Mouse (Mus musculus) ovary, adult 18-20 months (tissue): Measurements from ENCODE around the gene Bmpr1a.

Source experiments
- DNase-seq: peaks from one replicate; pipeline ENCODE4 v3.0.0; 2022; ENCODE audit warnings: low spot score, mixed read lengths

The Bmpr1a gene

GRCm38 (mm10) chr14:34505309-34505708 lies 2.2 kb upstream of the Bmpr1a start:
- no peak for DNase-seq

DNA sequence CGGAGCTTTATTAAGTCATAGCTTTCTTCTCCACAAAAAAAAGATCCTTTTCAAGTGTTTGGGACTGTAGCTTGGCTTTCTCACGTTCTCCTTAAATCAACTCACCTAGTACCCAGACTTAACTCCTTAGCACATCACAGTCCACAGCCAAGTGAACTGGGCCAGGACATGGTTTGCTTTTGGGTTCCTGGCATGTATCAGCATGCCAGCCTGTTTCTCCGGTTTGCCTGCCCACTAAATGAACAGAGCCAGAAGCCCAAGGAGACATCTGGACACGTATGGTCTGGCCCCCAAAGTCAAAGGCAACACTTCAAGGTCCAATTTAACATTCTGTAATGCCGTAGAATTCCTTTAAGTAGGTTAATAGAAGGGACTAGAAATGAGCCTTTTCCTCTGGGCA lies 1.2 kb upstream of the Bmpr1a start:
- no peak for DNase-seq

DNA sequence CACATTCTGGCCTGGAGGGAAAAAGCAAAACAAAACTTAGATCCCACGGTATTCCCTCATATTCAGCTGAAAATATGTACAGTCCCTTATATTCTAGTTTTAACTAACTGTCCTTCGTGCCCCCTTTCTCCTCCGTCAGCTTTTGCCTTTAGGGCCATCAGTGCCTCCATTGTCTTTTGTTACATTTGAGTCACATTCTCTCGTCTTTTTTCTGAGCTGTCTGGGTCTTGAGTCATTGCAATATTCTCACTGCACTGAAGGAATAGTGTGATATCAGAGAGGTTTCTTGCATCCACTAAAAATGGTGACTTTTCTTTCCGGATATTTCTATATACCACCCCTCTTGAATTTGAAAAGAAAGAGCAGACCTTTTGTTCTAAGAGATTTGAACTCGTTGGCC lies 618 bp upstream of the Bmpr1a start:
- DNase-seq: no peak

DNA sequence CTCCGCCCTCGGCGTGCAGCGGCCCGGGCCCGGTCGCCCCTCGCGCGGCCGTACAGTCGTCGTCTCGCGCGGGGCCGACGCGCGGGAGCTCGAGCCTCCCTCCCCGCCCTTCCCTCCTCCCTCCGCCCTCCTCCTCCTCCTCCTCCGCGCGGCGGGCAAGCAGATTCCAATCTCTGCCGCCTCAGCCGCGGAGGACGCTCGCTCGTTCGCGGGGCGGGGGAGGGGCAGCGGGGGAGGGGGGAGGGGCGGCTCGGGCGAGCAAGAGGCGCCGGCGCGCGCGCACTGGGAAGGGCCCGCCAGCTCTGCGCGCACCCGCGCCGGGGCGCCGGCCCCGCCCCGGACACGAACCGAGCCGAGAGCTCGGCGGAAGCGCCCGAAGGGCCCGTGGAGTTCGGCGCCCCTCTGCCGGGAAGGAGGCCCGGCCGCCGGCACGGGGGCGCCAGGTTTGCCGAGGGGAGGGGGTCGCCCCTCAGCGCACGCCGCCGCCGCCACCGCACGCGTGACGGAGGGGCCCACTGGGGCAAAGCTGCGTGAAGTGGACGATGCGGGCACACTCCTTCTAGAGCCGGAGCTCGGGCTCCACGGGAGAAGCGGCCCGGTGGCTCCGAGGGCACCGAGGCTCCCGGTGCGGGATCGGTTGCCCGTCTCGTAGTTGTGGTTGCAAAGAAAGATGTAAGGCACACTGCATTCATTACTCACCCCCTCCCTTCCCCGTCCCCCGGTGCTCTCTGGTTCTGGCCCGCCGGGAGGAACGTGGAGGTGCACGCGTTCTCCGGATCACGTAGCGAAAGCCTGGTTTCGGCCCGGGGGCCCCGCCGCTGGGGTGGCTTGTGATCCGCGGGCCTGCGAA lies 441 bp downstream of the Bmpr1a start:
- DNase-seq: peak; percentile 83

GRCm38 (mm10) chr14:34501804-34502474 lies 1.2 kb downstream of the Bmpr1a start:
- peak; percentile 19 for DNase-seq

DNA sequence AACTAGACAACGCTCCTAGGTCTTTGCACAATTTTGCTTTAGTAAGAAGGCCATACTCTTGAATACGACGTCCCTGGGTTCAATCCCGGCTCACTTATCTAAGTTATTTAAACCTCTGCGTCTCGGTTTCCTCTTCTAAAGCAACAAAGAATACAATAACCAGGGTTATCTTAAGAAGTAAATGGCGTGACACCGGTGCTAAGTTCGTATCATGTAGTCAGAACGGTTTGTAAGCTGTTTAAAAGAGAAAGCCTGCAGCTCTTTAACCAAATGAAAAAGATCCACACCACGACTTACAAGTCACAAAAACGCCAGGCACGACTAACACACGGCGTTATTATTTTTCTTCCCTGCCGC lies 1.7 kb downstream of the Bmpr1a start:
- DNase-seq: no peak

DNA sequence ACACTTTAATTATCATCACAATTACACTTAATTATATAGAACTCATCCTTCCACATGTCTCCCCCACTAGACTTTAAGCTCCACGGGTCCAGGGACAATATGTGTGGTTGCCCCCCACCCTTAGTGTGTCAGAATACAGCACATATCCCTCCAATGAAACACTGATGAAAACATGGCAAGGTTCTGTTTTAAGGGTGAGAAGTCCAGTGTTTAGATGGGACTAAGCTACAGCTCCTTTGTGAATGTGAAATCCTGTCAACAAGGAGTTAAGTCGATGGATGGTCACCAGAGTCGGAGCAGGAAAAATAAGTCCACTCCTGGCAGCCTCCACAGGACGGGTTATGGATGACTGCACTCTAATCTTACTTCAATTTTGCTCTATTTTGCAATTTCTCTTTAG lies 2.8 kb downstream of the Bmpr1a start:
- no peak for DNase-seq

DNA sequence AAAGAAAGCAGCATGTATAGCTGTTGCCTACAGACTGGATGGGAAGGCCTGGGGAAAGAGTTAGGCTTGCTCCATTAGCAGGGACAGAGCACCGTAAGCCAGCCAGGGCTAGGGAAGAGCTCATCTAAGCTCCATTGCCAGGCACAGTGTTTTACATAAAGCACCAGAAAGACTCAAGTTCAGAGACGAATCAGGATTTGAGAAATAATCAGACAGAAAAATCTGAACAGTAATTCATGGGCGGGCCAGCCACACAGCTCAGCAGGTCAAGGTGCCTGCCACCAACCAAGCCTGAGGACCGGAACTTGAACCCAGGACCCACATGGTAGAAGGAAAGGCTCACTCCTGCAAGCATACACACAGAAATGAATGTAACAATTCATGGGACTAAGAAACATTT lies 3.5 kb downstream of the Bmpr1a start:
- no peak for DNase-seq

DNA sequence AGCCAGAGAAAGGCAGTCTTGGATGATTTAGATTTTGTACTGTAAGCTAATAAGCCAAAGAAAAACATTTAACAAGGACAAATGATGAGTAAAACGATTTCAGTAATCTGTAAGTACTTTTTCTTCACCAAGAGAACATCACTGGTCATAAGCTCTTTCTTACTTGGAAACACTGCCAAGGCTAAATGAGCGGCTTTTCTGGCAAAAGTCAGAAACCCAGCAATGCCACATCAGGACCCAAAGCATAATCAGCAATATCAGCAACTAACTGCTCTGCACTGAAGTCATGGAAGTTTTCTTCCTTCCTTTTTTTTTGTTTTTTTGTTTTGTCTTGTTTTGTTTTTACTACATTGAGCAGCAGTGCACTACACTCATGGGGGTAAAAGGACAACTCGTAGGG lies 5.8 kb downstream of the Bmpr1a start:
- peak; percentile 36 for DNase-seq

- no peak for DNase-seq
These were observed 9.5 kb downstream of the Bmpr1a start for GRCm38 (mm10) chr14:34493682-34494081.

DNA sequence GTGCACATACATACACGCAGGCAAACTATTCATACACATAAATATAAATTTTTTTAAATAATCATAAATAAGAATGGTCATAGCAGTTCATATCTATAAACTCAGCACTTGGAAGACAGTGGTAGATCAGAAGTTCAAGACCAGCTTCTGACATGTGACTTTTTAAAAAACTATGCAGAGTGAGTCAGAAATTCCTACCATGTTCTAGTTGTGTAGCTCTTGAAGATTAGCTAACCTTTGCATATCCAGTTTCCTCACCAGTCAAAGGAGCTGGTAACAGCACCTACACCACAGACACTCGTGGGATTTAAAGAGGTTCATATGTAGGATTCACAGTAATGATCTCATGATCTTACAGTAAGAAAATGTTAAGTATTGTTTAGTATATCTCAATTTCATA lies 10.5 kb downstream of the Bmpr1a start:
- no peak for DNase-seq

- no peak for DNase-seq
These were observed 12.2 kb downstream of the Bmpr1a start for GRCm38 (mm10) chr14:34490965-34491364.

- DNase-seq: no peak
These were observed 13.2 kb downstream of the Bmpr1a start for GRCm38 (mm10) chr14:34489928-34490327.

DNA sequence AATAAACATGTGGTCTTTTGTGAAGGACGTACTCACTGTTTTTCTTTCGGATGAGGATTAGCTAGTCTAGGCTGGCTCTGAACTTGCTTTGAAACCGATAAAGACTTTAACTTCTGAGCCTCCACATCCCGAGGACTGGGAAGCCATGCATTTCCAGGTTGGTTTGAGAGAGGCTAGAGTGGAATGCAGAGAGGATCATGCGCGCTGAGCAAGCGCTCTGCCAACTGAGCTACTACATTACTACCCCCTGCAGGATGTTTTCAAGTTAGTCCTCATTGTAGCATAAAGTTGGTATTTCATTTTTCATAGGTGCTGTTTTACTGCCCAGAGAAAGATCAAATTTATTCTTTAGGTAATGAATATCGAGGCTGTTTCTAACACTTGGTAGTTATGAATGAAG lies 17.0 kb downstream of the Bmpr1a start:
- no peak for DNase-seq

DNA sequence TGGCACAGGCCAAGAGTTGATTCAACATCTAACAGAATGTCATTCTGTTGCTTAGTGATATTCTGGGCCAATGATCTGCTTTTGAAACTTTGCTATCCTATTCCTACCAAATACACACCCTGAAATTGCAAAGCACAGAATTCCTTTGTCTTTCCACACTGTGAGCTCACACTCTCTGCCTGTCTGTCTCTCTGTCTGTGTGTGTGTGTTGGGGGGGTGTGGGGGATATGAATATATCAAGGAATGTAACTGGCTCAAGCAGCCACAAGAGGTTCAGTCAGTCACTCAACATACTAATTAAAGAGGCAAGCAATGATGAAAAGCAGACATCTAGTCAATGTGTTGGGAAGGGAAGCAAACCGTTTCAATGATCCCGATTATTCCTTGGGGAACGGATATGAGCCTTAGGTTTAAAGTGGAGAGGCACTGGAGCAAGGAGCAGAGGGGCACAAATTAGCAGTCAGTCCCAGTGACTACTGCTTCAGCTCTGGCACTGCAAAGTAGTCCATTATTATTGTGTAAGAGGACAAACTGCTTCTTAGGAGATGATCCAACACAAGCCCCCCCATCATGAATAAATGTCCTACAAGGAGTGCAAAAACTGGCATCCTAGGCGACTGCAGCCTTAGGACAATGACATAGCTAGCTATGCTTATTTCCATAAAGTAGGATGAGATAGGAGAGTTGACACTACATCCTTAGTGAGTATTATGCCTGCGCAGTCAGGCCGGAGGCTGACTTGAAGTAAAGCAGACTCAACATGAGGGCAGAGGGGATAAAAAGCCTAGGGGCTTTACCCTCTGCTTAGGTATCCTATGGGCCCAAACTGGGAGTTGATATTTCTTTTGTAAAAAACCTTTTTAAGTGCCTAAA lies 19.4 kb downstream of the Bmpr1a start:
- DNase-seq: no peak

- no peak for DNase-seq
These were observed 31.6 kb downstream of the Bmpr1a start for GRCm38 (mm10) chr14:34471591-34471990.

- DNase-seq: no peak
These were observed 36.9 kb downstream of the Bmpr1a start for GRCm38 (mm10) chr14:34466291-34466690.

DNA sequence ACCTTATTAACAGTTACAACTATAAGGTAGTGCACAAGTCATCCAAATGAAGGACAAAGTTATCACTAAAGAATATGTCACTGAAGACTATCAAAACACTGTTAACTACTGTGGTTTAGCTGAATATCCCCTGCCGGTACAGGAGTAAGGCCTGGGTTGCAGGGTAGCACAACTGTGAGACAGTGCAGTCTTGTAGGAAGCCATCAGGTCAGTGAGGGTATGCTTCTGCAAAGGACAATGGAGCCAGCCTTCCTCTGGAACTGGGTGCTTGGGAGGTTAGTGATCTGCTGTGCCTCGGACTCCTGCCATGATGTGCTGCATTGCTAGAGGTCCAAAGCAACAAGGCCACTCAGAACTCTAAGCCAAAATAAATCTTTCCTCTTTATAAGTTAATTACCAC lies 43.8 kb downstream of the Bmpr1a start:
- DNase-seq: no peak

DNA sequence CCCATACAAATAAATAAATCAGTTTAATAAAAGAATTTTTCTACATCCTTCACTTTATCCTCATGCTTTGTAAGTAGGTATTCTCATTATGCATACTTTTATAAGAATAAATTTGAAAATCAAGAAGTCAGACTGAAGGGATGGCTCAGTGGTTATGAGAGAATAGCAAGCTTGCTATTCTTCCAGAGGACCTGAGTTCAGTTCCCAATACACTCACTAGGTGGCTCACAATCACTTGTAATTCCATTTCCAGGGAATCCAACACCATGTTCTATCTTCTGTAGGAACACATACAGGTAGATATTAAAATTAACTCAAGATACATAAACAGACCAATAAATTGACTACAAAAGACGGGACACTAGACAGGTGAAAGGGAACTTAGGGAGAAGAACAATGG lies 44.3 kb downstream of the Bmpr1a start:
- no peak for DNase-seq

- DNase-seq: no peak
These were observed 48.9 kb downstream of the Bmpr1a start for GRCm38 (mm10) chr14:34454282-34454681.

- DNase-seq: no peak
These were observed 49.5 kb downstream of the Bmpr1a start for GRCm38 (mm10) chr14:34453648-34454047.

GRCm38 (mm10) chr14:34451872-34452271 lies 51.3 kb downstream of the Bmpr1a start:
- no peak for DNase-seq

DNA sequence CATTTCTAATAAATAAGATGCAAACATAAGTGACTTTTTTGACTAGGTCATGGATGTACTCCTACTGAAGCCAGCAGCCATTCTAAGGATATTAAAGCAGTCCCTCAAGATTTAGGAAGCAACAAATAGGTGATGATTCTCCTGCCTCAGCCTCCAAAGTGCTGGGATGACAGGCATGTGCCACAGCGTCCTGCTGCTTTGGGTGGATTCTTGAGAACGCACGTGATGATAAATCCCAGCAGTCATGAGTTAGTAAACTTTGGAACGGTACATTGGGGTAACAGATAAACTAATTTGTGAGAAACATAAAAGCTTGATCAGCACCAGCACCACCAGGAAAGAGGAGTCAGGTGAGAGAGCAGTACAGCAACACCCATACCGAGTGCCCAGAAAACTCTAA lies 52.7 kb downstream of the Bmpr1a start:
- no peak for DNase-seq
